Mouse (Mus musculus) central nervous system, embryonic 11.5 days (tissue): Measurements from ENCODE around the gene Ccdc77. TPM values are rescaled to one million over a fixed set of nuclear protein-coding genes. Genes with fewer than 3 reads are reported as not detected.

Experiments
- polyA plus RNA-seq: library from polyadenylated mRNA; depleted of rRNA; stranded (reverse); fragments of >200 nt; gene quantifications from 2 replicates; pipeline ENCODE4 v1.2.3, GENCODE M21; 2012; rRNA removed

The Ccdc77 gene
- 28.8 and 31.0 TPM in 2 replicates for polyA plus RNA-seq

DNA sequence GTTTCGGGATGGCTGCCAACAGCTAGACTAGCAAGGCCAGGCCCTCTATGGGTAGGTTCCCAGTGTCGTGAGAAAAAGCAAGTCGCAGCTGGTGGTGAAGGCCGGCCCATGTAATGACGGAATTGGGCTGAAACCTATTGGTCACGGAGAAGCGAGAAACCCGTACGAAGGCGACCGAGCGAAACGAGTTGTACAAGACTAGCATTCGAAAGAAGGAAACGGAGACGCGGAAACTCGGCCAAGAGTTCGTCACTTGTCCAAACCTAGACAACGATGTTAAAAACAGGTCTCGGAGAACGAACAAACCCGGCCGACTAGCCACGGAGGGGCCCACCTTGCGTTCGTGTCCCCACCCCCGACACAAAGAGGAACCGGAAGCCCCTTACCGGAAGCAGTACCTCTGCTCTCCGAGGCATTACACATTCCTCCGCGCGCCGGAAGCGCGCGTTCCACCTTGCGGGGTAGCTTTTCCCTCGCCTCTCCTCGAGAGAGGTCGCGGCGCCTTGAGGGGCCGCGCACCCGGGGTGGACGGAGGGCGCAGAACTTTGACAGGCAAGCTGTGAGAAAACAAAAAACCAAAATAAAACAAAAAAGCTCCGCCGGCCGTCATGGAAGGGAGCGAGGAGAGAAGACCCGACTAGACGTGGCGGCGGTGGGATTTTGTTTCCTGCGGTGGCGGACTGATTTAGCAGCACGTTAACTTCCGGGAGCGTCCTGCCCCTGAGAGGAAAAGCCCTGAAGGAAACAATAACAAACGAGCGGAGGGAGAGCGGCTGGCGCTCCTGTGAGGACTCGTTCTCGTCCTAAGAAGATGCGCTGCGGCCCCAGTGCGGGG is at the start of gene Ccdc77, which contains the start of gene Kdm5a:
Gene Ccdc77 (minus strand): TSS at position 687 of the 835 bp plus-strand sequence.
Gene Kdm5a (plus strand): TSS at position 437 of the 835 bp plus-strand sequence.

DNA sequence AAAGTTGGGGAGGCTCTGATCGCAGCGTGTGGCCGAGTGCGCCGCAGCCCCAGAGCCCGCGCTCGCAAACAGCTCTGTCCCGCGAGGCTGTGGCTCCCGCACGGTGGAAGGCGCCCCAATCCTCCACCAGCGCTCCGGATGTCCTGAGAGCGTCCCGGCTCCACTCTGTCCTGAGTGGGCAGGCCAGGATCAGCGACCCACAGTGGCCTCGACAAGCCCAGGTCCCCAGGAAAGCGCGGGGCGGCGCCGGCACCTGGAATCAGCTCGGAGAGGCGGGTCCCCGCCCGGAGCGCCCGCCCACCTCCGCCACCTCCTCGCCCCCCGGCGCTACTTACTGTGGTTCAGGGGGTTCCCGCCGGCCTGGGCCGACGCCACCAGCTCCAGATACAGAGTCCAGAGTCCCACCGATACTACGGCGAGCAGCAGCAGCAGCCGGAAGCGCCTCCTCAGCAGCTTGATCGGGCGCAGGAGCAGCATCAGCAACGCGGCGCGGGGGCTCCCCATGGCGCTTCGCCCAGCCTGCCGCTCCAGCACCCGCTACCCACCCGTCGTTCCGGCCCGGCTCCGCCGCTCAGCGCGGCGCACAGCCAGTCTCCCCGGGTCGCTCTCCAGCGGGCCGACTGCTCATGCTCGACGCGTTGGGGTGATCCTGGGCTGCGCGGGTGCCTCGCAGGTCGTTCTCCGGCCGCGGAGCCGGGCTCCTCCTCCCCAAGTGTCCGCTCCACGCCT is 70.0 kb downstream of the Ccdc77 start, which contains the start of the genes D330020A13Rik and B4galnt3:
Gene D330020A13Rik (plus strand): TSS at position 309 of the 729 bp plus-strand sequence.
Gene B4galnt3 (minus strand): TSS at position 504 of the 729 bp plus-strand sequence.

Other genes starting within 250 kb of the Ccdc77 start
- 0.05 and 0.07 TPM in 2 replicates for gene D330020A13Rik, start 70.0 kb downstream of the Ccdc77 start, polyA plus RNA-seq
- gene B4galnt3, start 69.8 kb downstream of the Ccdc77 start, polyA plus RNA-seq = 0.32 and 0.66 TPM in 2 replicates
- 21.1 and 36.7 TPM in 2 replicates for gene Kdm5a, start 250 bp downstream of the Ccdc77 start, polyA plus RNA-seq
- gene Il17ra, start 98.9 kb upstream of the Ccdc77 start, polyA plus RNA-seq = 3.2 and 4.7 TPM in 2 replicates
- 3.3 and 4.0 TPM in 2 replicates for gene Tmem121b, start 129.4 kb upstream of the Ccdc77 start, polyA plus RNA-seq
- gene Hdhd5, start 166.9 kb upstream of the Ccdc77 start, polyA plus RNA-seq = 21.1 and 24.8 TPM in 2 replicates